Mouse (Mus musculus) intestine, postnatal 0 days (tissue): ENCODE results near the gene Slc6a18. TPM values are rescaled to one million over a fixed set of nuclear protein-coding genes. Genes with fewer than 3 reads are reported as not detected.
A peak's percentile ranks its signal among the peaks of the same experiment; 100 is the strongest.

ENCODE experiments used
- ATAC-seq: fragments of 200-750 bp; cut with Nextera tagmentation; 2 replicates; pipeline ENCODE4 v1.8.0; 2017; ENCODE audit warnings: mild to moderate bottlenecking, moderate TSS enrichment, moderate library complexity
- H3K27ac ChIP-seq: fragments of 300-500 bp; sonication (generic); 2 replicates; pipeline ENCODE4 v1.5.1; 2014; ENCODE audit warnings: mild to moderate bottlenecking, low read depth, low read length, moderate library complexity
- H3K27me3 ChIP-seq: fragments of 300-500 bp; sonication (generic); replicated peaks from 2 replicates; pipeline ENCODE4 v1.6.1; 2014; ENCODE audit warnings: low read length, mixed read lengths; ENCODE audit not compliant: control insufficient read depth, insufficient read depth
- H3K36me3 ChIP-seq: fragments of 300-500 bp; sonication (generic); 2 replicates; pipeline ENCODE4 v1.6.1; 2014; ENCODE audit warnings: mild to moderate bottlenecking, moderate library complexity; ENCODE audit not compliant: control insufficient read depth, insufficient read depth
- H3K4me1 ChIP-seq: fragments of 300-500 bp; sonication (generic); replicated peaks from 2 replicates; pipeline ENCODE4 v1.6.1; 2014; ENCODE audit warnings: antibody characterized with exemption, low read length, mixed read lengths; ENCODE audit not compliant: control insufficient read depth, insufficient read depth
- H3K4me2 ChIP-seq: fragments of 300-500 bp; sonication (generic); replicated peaks from 2 replicates; pipeline ENCODE4 v1.6.1; 2014; ENCODE audit warnings: low read depth, mild to moderate bottlenecking, moderate library complexity
- H3K4me3 ChIP-seq: fragments of 300-500 bp; sonication (generic); 2 replicates; pipeline ENCODE4 v1.5.1; 2014; ENCODE audit warnings: low read depth, low read length
- H3K9ac ChIP-seq: fragments of 300-500 bp; sonication (generic); 2 replicates; pipeline ENCODE4 v1.6.1; 2014; ENCODE audit warnings: mild to moderate bottlenecking, low read depth, low read length
- H3K9me3 ChIP-seq: fragments of 300-500 bp; sonication (generic); 2 replicates; pipeline ENCODE4 v1.6.1; 2016; ENCODE audit warnings: mixed run types; ENCODE audit not compliant: control insufficient read depth
- CTCF ChIP-seq: sonication (generic); IDR thresholded peaks from 2 replicates; pipeline ENCODE4 v1.5.1; 2016; ENCODE audit warnings: low read depth, mild to moderate bottlenecking, control low read depth, antibody characterized with exemption, moderate library complexity
- WGBS: fragments of 180-500 bp; shearing (Covaris S2); extraction: QIAGEN DNeasy Blood & Tissue Kit; methylation state at CpG from one replicate; pipeline ENCODE4 v1.1.7; 2014; 5-methylcytosine and 5-hydroxymethylcytosine counted together
- polyA plus RNA-seq: library from polyadenylated mRNA; unstranded; fragments of >200 nt; fragmentation: Nextera tagmentation; extraction: Ambion mirVana; gene quantifications from 2 replicates; pipeline ENCODE4 v1.2.1, GENCODE M21; 2015

Slc6a18 gene
- 0.04 and 0.20 TPM in 2 replicates for polyA plus RNA-seq

DNA sequence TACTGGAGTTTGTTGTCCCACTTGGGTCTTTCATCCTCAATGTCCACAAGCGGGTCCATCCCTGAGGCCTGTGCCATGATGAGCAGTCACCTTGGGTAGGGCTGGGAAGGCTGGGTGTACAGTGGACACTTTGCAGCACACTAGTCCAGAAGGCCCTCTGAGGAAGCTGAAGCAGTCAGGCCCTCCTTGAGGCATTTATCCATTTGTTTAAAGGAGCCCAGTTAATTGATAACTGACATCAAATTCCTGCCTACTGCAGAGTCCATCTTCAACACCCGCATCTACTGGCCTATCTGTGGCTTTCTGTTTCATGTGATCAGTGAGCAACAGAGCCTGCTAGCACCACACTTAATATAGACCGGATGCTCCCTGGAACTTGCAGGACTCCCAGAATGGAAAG, at the start of gene Slc6a18:
Gene Slc6a18 (minus strand): TSS at position 171 of the 400 bp plus-strand sequence.
- peaks cover 6% of the 10 kb centered on the region for H3K36me3 ChIP-seq
- no peak within 1 kb of the TSS for H3K27ac ChIP-seq
- H3K9me3 ChIP-seq, result no peaks in the 10 kb centered on the region
- no peak within 1 kb of the TSS for H3K9ac ChIP-seq
- WGBS, result 81% methylated on average over 3 of the region's 3 CpGs
- TF ChIP-seq CTCF, result no peak
- H3K27me3 ChIP-seq, result no peaks in the 10 kb centered on the region
- no peak within 1 kb of the TSS for H3K4me3 ChIP-seq
- no peak within 1 kb of the TSS for H3K4me2 ChIP-seq
- no peak for ATAC-seq
- no peaks in the 10 kb centered on the region for H3K4me1 ChIP-seq

DNA sequence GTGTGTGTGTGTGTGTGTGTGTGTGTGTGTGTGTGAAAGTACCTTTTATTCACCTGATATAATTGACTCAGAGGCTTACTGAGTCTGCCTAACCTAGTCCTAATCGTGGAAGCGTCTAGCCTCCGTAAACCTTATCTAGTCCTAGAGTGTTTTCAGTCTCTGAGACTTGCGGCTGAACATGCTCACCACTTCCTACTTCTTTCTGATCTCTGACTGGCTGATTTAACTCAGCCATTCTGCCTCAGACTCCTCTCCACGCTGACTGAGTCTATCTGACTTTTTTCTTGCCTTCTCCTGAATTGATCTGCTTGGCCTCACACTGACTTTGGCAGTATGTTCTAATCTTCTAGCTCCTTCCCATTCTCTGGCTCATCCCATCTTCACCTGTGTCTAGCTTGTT, 47.5 kb upstream of the Slc6a18 start:
- ATAC-seq, result no peak
- Histone ChIP-seq H3K27me3 (no peaks in the 10 kb centered on the region), H3K27ac (no peak overlapping the region), H3K36me3 (no peaks in the 10 kb centered on the region), H3K9ac (no peak overlapping the region), H3K4me2 (no peak overlapping the region), H3K4me1 (no peaks in the 10 kb centered on the region), H3K4me3 (no peak overlapping the region), H3K9me3 (no peaks in the 10 kb centered on the region)
- no peak for TF ChIP-seq CTCF
- WGBS, result 64% methylated on average over 5 of the region's 5 CpGs

DNA sequence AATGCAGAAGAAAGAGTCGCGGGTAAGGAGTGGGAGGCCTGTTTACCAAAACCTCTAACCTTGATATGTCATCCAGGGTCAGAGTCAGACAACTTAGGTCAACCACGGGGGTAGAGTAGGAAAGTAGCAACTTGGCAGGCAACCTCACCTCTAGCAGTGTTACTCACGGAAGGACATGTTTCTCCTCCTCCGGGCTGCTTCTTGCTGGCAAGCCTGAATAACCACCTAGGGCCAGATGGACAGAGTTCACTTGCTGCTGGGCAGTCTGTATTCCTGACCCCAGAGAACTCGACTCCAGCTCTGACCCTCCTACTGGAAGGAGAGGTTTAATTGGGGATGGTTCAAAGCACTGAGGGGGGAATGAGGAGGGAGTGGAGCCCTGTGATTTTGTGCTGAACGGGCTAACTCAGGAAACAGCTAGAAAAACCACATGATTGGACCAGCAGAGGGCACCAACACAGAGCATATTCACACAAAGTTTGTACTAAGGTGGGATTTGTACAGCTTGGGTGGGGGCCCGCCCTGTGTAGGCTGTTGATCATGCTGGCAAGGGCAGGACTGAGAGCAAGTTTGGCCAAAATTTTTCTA, 45.4 kb upstream of the Slc6a18 start:
- ATAC-seq, result no peak
- no peak overlapping the region for H3K4me3 ChIP-seq
- H3K36me3 ChIP-seq, result no peaks in the 10 kb centered on the region
- no peak overlapping the region for H3K27ac ChIP-seq
- H3K9ac ChIP-seq, result no peak overlapping the region
- no peaks in the 10 kb centered on the region for H3K9me3 ChIP-seq
- H3K4me1 ChIP-seq, result no peaks in the 10 kb centered on the region
- H3K4me2 ChIP-seq, result no peak overlapping the region
- peak; percentile 79 for TF ChIP-seq CTCF
- no peaks in the 10 kb centered on the region for H3K27me3 ChIP-seq
- WGBS, result 38% methylated on average over 8 of the region's 8 CpGs

DNA sequence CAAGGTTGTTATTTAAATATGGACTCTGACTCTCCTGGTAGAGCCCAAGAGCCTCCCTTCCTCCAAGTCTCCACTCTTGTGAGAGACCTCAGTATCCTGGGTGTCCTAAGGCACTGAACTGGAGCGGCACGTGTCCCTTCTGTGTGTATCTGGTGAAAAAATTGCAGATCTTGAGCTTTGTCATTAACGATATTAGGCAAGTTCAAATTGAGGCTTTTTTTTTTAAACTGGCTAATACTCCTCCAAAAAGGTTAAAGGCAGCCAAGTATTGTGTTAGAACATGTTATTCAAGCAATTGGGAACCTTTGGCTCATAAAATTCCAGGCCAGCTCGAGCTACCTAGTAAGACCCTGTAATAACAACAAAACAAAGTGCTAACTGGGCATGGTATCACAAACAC, 42.4 kb upstream of the Slc6a18 start:
- no peaks in the 10 kb centered on the region for H3K36me3 ChIP-seq
- no peak overlapping the region for H3K9ac ChIP-seq
- H3K4me1 ChIP-seq, result no peaks in the 10 kb centered on the region
- H3K27ac ChIP-seq, result no peak overlapping the region
- ATAC-seq, result no peak
- 83% methylated on average over 4 of the region's 4 CpGs for WGBS
- TF ChIP-seq CTCF, result no peak
- no peak overlapping the region for H3K4me3 ChIP-seq
- no peaks in the 10 kb centered on the region for H3K9me3 ChIP-seq
- H3K27me3 ChIP-seq, result no peaks in the 10 kb centered on the region
- no peak overlapping the region for H3K4me2 ChIP-seq

DNA sequence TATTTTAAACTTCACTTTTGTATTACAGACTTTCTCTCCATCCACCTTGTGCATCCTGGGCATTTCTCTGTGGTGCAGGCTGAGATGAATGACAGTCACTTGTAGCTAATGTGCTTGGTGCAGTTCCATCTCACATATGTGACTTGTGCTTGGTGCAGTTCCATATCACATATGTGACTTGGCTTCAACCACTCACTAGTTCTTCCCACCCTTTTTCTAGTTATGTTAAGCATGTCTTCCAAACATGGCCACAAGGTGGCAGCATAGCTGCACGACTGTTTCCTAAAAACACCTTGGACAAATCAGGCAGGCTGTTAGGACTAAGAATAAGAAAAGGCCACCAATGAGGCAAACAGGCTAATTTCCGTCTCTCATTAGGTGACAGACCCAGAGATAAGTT, 40.4 kb upstream of the Slc6a18 start:
- peak; percentile 97 for TF ChIP-seq CTCF
- Histone ChIP-seq H3K27ac (no peak overlapping the region), H3K4me3 (no peak overlapping the region), H3K9me3 (no peaks in the 10 kb centered on the region), H3K36me3 (no peaks in the 10 kb centered on the region), H3K4me1 (no peaks in the 10 kb centered on the region), H3K9ac (no peak overlapping the region), H3K4me2 (no peak overlapping the region), H3K27me3 (no peaks in the 10 kb centered on the region)
- 0 out of 2 replicates have a peak, but pooled peaks have one; percentile 8 for ATAC-seq
- 1% methylated on average over 2 of the region's 2 CpGs for WGBS

DNA sequence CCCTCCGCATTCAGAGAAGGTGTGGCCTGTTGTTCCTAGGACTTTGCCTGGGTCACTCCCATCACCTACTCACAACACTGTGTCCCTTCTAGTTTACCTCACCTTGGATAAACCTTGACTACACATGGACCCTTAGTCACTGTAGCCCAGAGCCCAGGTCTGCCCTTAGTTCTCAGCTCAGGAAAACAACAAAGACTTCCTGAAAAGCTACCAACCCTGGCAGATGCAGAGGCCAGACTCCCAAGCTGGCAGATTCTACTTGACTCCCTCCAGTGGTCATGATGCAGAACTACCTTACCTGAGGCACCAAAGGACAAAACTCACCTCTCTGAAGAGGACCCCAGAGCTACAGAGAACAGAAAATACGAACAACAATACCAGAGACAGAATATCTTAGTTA, 36.2 kb upstream of the Slc6a18 start:
- peak; percentile 80 for ATAC-seq
- WGBS, result 45% methylated on average over 2 of the region's 2 CpGs
- TF ChIP-seq CTCF, result peak; percentile 81

DNA sequence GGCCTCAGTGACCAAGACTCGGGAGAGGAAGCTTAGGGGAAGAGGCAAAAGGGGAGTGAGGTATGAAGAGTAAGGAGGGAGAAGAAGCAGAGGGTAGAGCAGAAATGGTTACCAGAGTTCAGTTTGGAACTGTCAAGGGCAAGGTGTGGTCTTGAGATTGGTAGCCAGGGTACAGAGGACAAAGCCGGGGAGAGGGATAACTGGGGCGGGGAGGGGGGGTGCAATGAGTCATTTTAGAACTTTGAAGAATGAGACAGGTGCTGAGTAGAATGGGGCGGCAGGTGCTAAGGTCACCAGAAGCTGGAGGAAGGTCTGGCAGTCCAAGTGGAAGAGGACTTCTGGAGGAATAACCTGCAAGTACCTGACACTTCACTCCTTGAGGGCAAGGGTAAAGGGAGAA, 35.4 kb upstream of the Slc6a18 start:
- 40% methylated on average over 4 of the region's 4 CpGs for WGBS
- peak overlapping the region; percentile 62 for H3K27ac ChIP-seq
- H3K4me2 ChIP-seq, result no peak overlapping the region
- H3K36me3 ChIP-seq, result no peaks in the 10 kb centered on the region
- H3K4me1 ChIP-seq, result no peaks in the 10 kb centered on the region; the same call in 1 of the 2 replicates
- ATAC-seq, result peak; percentile 52
- no peaks in the 10 kb centered on the region for H3K9me3 ChIP-seq
- no peaks in the 10 kb centered on the region for H3K27me3 ChIP-seq
- TF ChIP-seq CTCF, result no peak
- H3K4me3 ChIP-seq, result no peak overlapping the region
- no peak overlapping the region for H3K9ac ChIP-seq

More for the DNA sequence above, 36.2 kb upstream of the Slc6a18 start:
- Histone ChIP-seq H3K27me3 (no peaks in the 10 kb centered on the region), H3K9me3 (no peaks in the 10 kb centered on the region), H3K4me2 (no peak overlapping the region), H3K27ac (no peak overlapping the region), H3K9ac (no peak overlapping the region), H3K4me3 (no peak overlapping the region), H3K4me1 (no peaks in the 10 kb centered on the region; the same call in 1 of the 2 replicates), H3K36me3 (no peaks in the 10 kb centered on the region)
